ENCODE assay signal across 33 mouse cellular contexts in the genomic region with DNA sequence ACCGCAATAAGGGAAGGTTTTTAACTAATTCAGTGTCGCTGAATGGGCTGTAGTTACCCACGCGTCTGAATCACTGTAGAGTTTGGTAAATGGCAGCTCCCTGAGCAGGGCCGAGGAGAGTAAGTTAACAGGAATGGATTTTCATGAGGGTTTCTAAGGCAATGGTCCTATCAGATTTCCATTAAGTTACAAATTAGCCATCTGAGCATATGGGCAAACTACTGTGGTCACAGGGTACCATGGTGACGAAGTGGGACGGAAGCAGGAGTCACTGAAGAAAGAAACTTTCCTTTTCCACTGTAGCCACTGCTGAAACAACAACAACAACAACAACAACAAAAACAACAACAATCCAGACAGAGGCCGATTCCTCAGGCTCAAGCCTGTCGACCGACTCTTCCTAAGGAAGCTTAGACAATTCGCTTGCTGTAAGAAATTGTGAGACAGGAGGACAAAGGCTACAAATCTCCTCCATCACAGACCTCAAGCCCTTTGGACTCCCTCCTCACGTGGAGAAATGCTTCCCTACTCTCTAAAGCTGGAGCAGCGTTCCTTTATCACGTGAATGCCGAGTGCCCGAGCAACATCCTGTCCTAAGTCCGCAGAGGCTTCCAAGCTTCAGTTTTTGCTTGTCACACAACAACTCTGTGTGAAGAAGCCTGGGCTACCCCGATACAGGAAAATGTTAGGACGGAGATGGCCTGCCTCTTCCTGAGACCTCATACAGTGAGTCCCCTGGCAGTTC. TPM values are rescaled to one million over a fixed set of nuclear protein-coding genes. Genes with fewer than 3 reads are reported as not detected.
DNase-seq lines count a peak whose midpoint lies in the region; ATAC-seq and TF ChIP-seq lines count a peak whose summit lies in the region.
"Had no signal": no experiment of that assay in that cellular context is flagged by ENCODE, and none has a peak within 500 bp of the region (broad histone marks: within the 10 kb centered on the region; RNA-seq: fewer than 3 reads in every experiment).

No protein-coding gene starts in this region.

- TF ChIP-seq POLR2A in testis, adult 2 months (IDR thresholded peaks at IDR 0.05; ENCODE audit: control insufficient read depth, low read depth, low read length): no peak

- H3K36me3 ChIP-seq in testis, adult 2 months (ENCODE audit: control insufficient read depth, insufficient read depth, low read length): no peaks in the 10 kb centered on the region
- H3K36me3 ChIP-seq in midbrain, embryonic 13.5 days: no peaks in the 10 kb centered on the region
- H3K36me3 ChIP-seq: embryonic facial prominence, embryonic 10.5 days; embryonic facial prominence, embryonic 15.5 days; forebrain, embryonic 12.5 days; heart, embryonic 10.5 days; heart, embryonic 15.5 days; hindbrain, embryonic 12.5 days; liver, embryonic 13.5 days; neural tube, embryonic 12.5 days had no signal

- H3K9me3 ChIP-seq in midbrain, embryonic 13.5 days: no peaks in the 10 kb centered on the region
- H3K9me3 ChIP-seq: embryonic facial prominence, embryonic 10.5 days; embryonic facial prominence, embryonic 15.5 days; forebrain, embryonic 12.5 days; heart, embryonic 10.5 days; heart, embryonic 15.5 days; hindbrain, embryonic 12.5 days; liver, embryonic 13.5 days; neural tube, embryonic 12.5 days had no signal

- H3K9ac ChIP-seq in midbrain, embryonic 13.5 days (replicated peaks): no peak overlapping the region
- H3K9ac ChIP-seq: embryonic facial prominence, embryonic 15.5 days; forebrain, embryonic 12.5 days; forebrain, postnatal 0 days; heart, embryonic 15.5 days; hindbrain, embryonic 12.5 days; liver, embryonic 13.5 days; neural tube, embryonic 12.5 days had no signal

- no peak for DNase-seq in testis, postnatal 14 days (ENCODE audit: low spot score)
- peak; percentile 84 for DNase-seq in kidney, adult 9 months
- peak; percentile 30 for DNase-seq in kidney, postnatal 10 days
- no peak for DNase-seq in lung, postnatal 25 days (ENCODE audit: low spot score)
- DNase-seq in B cell, adult 2 months: no peak
- DNase-seq: adrenal gland, adult 8-10 months; cerebellum, adult 8-10 months; cerebellum, postnatal 25 days; forebrain, postnatal 0 days; gastrocnemius, postnatal 25 days; heart, adult 11 months; heart, postnatal 36 days; layer of hippocampus, postnatal 36 days; left cerebral cortex, postnatal 4 days; liver, embryonic 13.5 days; lung, adult 2 months; lung, postnatal 36 days; right cerebral cortex, adult 18-20 months; right cerebral cortex, postnatal 4 days had no signal

- 76% methylated on average over 19 of the region's 19 CpGs for WGBS in midbrain, embryonic 13.5 days

- H3K27me3 ChIP-seq in testis, adult 2 months (ENCODE audit: control insufficient read depth, insufficient read depth, low read length): no peaks in the 10 kb centered on the region; the same call in 1 of the 2 replicates
- no peaks in the 10 kb centered on the region for H3K27me3 ChIP-seq in midbrain, embryonic 13.5 days
- H3K27me3 ChIP-seq: embryonic facial prominence, embryonic 15.5 days; forebrain, embryonic 12.5 days; heart, embryonic 15.5 days; hindbrain, embryonic 12.5 days; liver, embryonic 13.5 days; neural tube, embryonic 12.5 days had no signal

- H3K27ac ChIP-seq in testis, adult 2 months (ENCODE audit: control insufficient read depth, insufficient read depth, low read depth, low read length): no peak overlapping the region
- no peak overlapping the region for H3K27ac ChIP-seq in midbrain, embryonic 13.5 days
- H3K27ac ChIP-seq: embryonic facial prominence, embryonic 10.5 days; embryonic facial prominence, embryonic 15.5 days; forebrain, embryonic 12.5 days; heart, embryonic 10.5 days; heart, embryonic 15.5 days; hindbrain, embryonic 12.5 days; hindbrain, postnatal 0 days; layer of hippocampus, adult 2 months; liver, embryonic 13.5 days; neural tube, embryonic 12.5 days had no signal

- no peak for ATAC-seq in midbrain, embryonic 13.5 days
- ATAC-seq: forebrain, postnatal 0 days; hindbrain, postnatal 0 days; intestine, embryonic 16.5 days had no signal

- no peak overlapping the region for H3K4me2 ChIP-seq in midbrain, embryonic 13.5 days (replicated peaks)
- H3K4me2 ChIP-seq: embryonic facial prominence, embryonic 15.5 days; forebrain, embryonic 12.5 days; heart, embryonic 15.5 days; hindbrain, embryonic 12.5 days; liver, embryonic 13.5 days; midbrain, embryonic 11.5 days; neural tube, embryonic 12.5 days had no signal

- TF ChIP-seq CTCF in testis, adult 2 months (IDR thresholded peaks at IDR 0.05; ENCODE audit: control insufficient read depth, insufficient read depth, insufficient replicate concordance, low read depth, low read length): no peak

- H3K4me1 ChIP-seq in testis, adult 2 months (ENCODE audit: control insufficient read depth, insufficient read depth, low read length): peaks cover 3% of the 10 kb centered on the region; the same call in 1 of the 2 replicates
- H3K4me1 ChIP-seq in midbrain, embryonic 13.5 days (replicated peaks): no peaks in the 10 kb centered on the region
- H3K4me1 ChIP-seq: embryonic facial prominence, embryonic 10.5 days; embryonic facial prominence, embryonic 15.5 days; forebrain, embryonic 12.5 days; heart, embryonic 10.5 days; heart, embryonic 15.5 days; hindbrain, embryonic 12.5 days; liver, embryonic 13.5 days; neural tube, embryonic 12.5 days had no signal

- H3K4me3 ChIP-seq in testis, adult 2 months (ENCODE audit: control insufficient read depth, low read depth, low read length): peak overlapping the region; percentile 8
- no peak overlapping the region for H3K4me3 ChIP-seq in midbrain, embryonic 13.5 days (replicated peaks)
- H3K4me3 ChIP-seq: embryonic facial prominence, embryonic 10.5 days; embryonic facial prominence, embryonic 15.5 days; forebrain, embryonic 12.5 days; heart, embryonic 10.5 days; heart, embryonic 15.5 days; hindbrain, embryonic 12.5 days; layer of hippocampus, adult 2 months; liver, embryonic 13.5 days; myocyte; neural tube, embryonic 12.5 days had no signal

RNA-seq across cellular contexts. Expression of a gene that starts 14.4 kb away (rescaled TPM):
- polyA plus RNA-seq in testis, adult 2 months (2012; rRNA removed): not detected in 2 replicates
- polyA plus RNA-seq in midbrain, embryonic 13.5 days (2015; fragmentation: Nextera tagmentation; extraction: Ambion mirVana): 0.28 and 0.73 TPM in 2 replicates
- polyA plus RNA-seq: embryonic facial prominence, embryonic 10.5 days; intestine, embryonic 16.5 days; liver, embryonic 13.5 days; lung, adult 2 months; midbrain, embryonic 11.5 days; myocyte; neural tube, embryonic 12.5 days had no signal

RNA-seq across cellular contexts. Expression of a gene that starts 56.9 kb away (rescaled TPM):
- 0.68 and 0.89 TPM in 2 replicates for polyA plus RNA-seq in testis, adult 2 months (2012; rRNA removed)
- polyA plus RNA-seq in midbrain, embryonic 13.5 days (2015; fragmentation: Nextera tagmentation; extraction: Ambion mirVana): 11.6 and 13.9 TPM in 2 replicates

Comparison
In these comparisons a context has a peak if more than half of its experiments do, and no peak if none do; other contexts are left out.
1. DNase-seq: peak in kidney, adult 9 months (single experiment) and kidney, postnatal 10 days (single experiment); none in testis, postnatal 14 days (single experiment), lung, postnatal 25 days (single experiment) and B cell, adult 2 months (0 of 2).